Mouse (Mus musculus): ENCODE measurements around the gene Olfr39. TPM values are rescaled to one million over a fixed set of nuclear protein-coding genes. Genes with fewer than 3 reads are reported as not detected.
"Not testable (repeated sequence)": the region's sequence is repeated elsewhere in the genome, so short reads cannot be mapped to it uniquely, and the experiment has no call there.

Olfr39 gene
- polyA plus RNA-seq (2014; fragmentation: Nextera tagmentation; extraction: Ambion mirVana), result not detected in 2 replicates

GRCm38 (mm10) chr9:20282051-20282450 lies at the start of gene Olfr39:
Gene Olfr39, plus strand, starts transcription at chr9:20282351.
- H3K9ac ChIP-seq (ENCODE audit: low read depth, low read length), result no peak within 1 kb of the TSS
- no peak for ATAC-seq (ENCODE audit: low FRiP score, low TSS enrichment)
- no peak within 1 kb of the TSS for H3K27ac ChIP-seq (ENCODE audit: low read depth, low read length)
- 74% methylated on average over 1 of the region's 1 CpGs for WGBS
- no peaks in the 10 kb centered on the region for H3K9me3 ChIP-seq (ENCODE audit: control insufficient read depth, low read length)
- no peak within 1 kb of the TSS for H3K4me3 ChIP-seq (ENCODE audit: low read length)
- H3K4me2 ChIP-seq (replicated peaks; ENCODE audit: low read depth, low read length), result no peak within 1 kb of the TSS
- H3K4me1 ChIP-seq (ENCODE audit: control insufficient read depth, insufficient read depth, low read length), result no peaks in the 10 kb centered on the region
- no peaks in the 10 kb centered on the region for H3K27me3 ChIP-seq (ENCODE audit: control insufficient read depth, insufficient read depth, low read length)
- no peaks in the 10 kb centered on the region for H3K36me3 ChIP-seq (ENCODE audit: control insufficient read depth, insufficient read depth, low read length)

GRCm38 (mm10) chr9:20236819-20237218 lies 45.3 kb upstream of the Olfr39 start, which contains the start of gene Olfr872:
Gene Olfr872, plus strand, starts transcription at chr9:20237119.
- no peak within 1 kb of the TSS for H3K27ac ChIP-seq (ENCODE audit: low read depth, low read length)
- H3K36me3 ChIP-seq (ENCODE audit: control insufficient read depth, insufficient read depth, low read length), result no peaks in the 10 kb centered on the region
- no peak for ATAC-seq (ENCODE audit: low FRiP score, low TSS enrichment)
- no peak within 1 kb of the TSS for H3K4me3 ChIP-seq (ENCODE audit: low read length)
- H3K27me3 ChIP-seq (ENCODE audit: control insufficient read depth, insufficient read depth, low read length), result no peaks in the 10 kb centered on the region
- no peaks in the 10 kb centered on the region for H3K4me1 ChIP-seq (ENCODE audit: control insufficient read depth, insufficient read depth, low read length)
- H3K4me2 ChIP-seq (replicated peaks; ENCODE audit: low read depth, low read length), result no peak within 1 kb of the TSS
- no peak within 1 kb of the TSS for H3K9ac ChIP-seq (ENCODE audit: low read depth, low read length)
- H3K9me3 ChIP-seq (ENCODE audit: control insufficient read depth, low read length), result no peaks in the 10 kb centered on the region

DNA sequence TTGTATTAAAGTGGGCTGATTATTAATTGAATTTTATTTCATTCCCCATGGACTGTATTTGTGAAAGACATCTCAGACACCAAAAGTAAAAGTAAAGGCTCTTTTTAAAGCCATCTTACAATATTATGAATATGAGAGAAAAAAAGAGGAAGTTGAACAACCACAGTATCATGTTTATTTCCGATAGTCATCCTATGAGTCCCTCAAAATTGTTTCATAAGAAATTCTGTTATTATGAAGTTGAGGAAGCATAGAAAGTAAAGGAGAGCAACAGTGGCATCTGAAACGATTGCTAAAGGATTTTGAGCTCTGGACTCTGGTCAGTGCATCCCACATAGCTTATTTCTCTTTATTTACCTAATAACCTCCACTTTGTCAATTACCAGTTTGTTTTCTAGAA lies 44.8 kb upstream of the Olfr39 start:
- Histone ChIP-seq H3K36me3 (ENCODE audit: control insufficient read depth, insufficient read depth, low read length) (no peaks in the 10 kb centered on the region), H3K4me3 (ENCODE audit: low read length) (no peak overlapping the region), H3K9me3 (ENCODE audit: control insufficient read depth, low read length) (no peaks in the 10 kb centered on the region), H3K4me2 (replicated peaks; ENCODE audit: low read depth, low read length) (no peak overlapping the region), H3K4me1 (ENCODE audit: control insufficient read depth, insufficient read depth, low read length) (no peaks in the 10 kb centered on the region), H3K9ac (ENCODE audit: low read depth, low read length) (no peak overlapping the region), H3K27ac (ENCODE audit: low read depth, low read length) (no peak overlapping the region), H3K27me3 (ENCODE audit: control insufficient read depth, insufficient read depth, low read length) (no peaks in the 10 kb centered on the region)
- no peak for ATAC-seq (ENCODE audit: low FRiP score, low TSS enrichment)
- WGBS, result 77% methylated on average over 2 of the region's 2 CpGs

GRCm38 (mm10) chr9:20295562-20295961 lies 13.4 kb downstream of the Olfr39 start:
- not testable (repeated sequence) for H3K27ac ChIP-seq (ENCODE audit: low read depth, low read length); ATAC-seq (ENCODE audit: low FRiP score, low TSS enrichment); H3K4me1 ChIP-seq (ENCODE audit: control insufficient read depth, insufficient read depth, low read length); H3K4me2 ChIP-seq (replicated peaks; ENCODE audit: low read depth, low read length); H3K9me3 ChIP-seq (ENCODE audit: control insufficient read depth, low read length); H3K36me3 ChIP-seq (ENCODE audit: control insufficient read depth, insufficient read depth, low read length); H3K4me3 ChIP-seq (ENCODE audit: low read length); H3K9ac ChIP-seq (ENCODE audit: low read depth, low read length); H3K27me3 ChIP-seq (ENCODE audit: control insufficient read depth, insufficient read depth, low read length)
- WGBS, result 85% methylated on average over 5 of the region's 5 CpGs

DNA sequence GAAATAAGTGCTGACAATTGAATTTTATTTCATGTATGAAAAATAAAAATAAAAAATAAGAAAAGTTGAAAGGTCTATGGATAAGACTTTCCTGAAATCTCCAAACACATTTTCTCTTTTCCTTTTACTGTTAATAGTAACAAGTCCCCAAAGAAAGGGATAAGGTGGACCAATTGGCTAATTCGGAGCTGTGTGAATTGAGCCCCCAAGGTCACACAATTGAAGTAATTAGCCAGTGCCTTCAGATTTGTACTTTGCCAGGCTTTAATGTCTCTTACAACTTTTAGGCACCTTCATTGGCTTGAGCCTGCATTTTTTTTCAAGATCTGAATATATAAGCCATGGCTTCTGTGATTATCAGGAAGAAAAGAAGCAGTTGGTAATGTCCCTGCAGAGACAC lies 16.1 kb downstream of the Olfr39 start, which contains the start of gene Olfr873:
Gene Olfr873 (plus strand): TSS at position 301 of the 400 bp plus-strand sequence.
- Histone ChIP-seq H3K4me1 (ENCODE audit: control insufficient read depth, insufficient read depth, low read length) (no peaks in the 10 kb centered on the region), H3K36me3 (ENCODE audit: control insufficient read depth, insufficient read depth, low read length) (no peaks in the 10 kb centered on the region), H3K9ac (ENCODE audit: low read depth, low read length) (no peak within 1 kb of the TSS), H3K4me3 (ENCODE audit: low read length) (no peak within 1 kb of the TSS), H3K27me3 (ENCODE audit: control insufficient read depth, insufficient read depth, low read length) (no peaks in the 10 kb centered on the region), H3K9me3 (ENCODE audit: control insufficient read depth, low read length) (no peaks in the 10 kb centered on the region), H3K4me2 (replicated peaks; ENCODE audit: low read depth, low read length) (no peak within 1 kb of the TSS), H3K27ac (ENCODE audit: low read depth, low read length) (no peak within 1 kb of the TSS)
- ATAC-seq (ENCODE audit: low FRiP score, low TSS enrichment), result no peak
- WGBS, result 79% methylated on average over 1 of the region's 1 CpGs

- no peaks in the 10 kb centered on the region for H3K27me3 ChIP-seq (ENCODE audit: control insufficient read depth, insufficient read depth, low read length)
- no peaks in the 10 kb centered on the region for H3K4me1 ChIP-seq (ENCODE audit: control insufficient read depth, insufficient read depth, low read length)
- H3K36me3 ChIP-seq (ENCODE audit: control insufficient read depth, insufficient read depth, low read length), result no peaks in the 10 kb centered on the region
- ATAC-seq (ENCODE audit: low FRiP score, low TSS enrichment), result no peak
- no peak within 1 kb of the TSS for H3K4me2 ChIP-seq (replicated peaks; ENCODE audit: low read depth, low read length)
- no peaks in the 10 kb centered on the region for H3K9me3 ChIP-seq (ENCODE audit: control insufficient read depth, low read length)
- no peak within 1 kb of the TSS for H3K9ac ChIP-seq (ENCODE audit: low read depth, low read length)
- H3K4me3 ChIP-seq (ENCODE audit: low read length), result no peak within 1 kb of the TSS
- no peak within 1 kb of the TSS for H3K27ac ChIP-seq (ENCODE audit: low read depth, low read length)
Observed at GRCm38 (mm10) chr9:20335994-20336393, 53.8 kb downstream of the Olfr39 start, which contains the start of gene Olfr18. Gene Olfr18, minus strand, starts transcription at chr9:20336094.

Other genes with a start within 250 kb of the Olfr39 start
- not detected in 2 replicates for gene Olfr867, start 224.8 kb upstream of the Olfr39 start, polyA plus RNA-seq (2014; fragmentation: Nextera tagmentation; extraction: Ambion mirVana)
- not detected in 2 replicates for gene Olfr868, start 183.7 kb upstream of the Olfr39 start, polyA plus RNA-seq (2014; fragmentation: Nextera tagmentation; extraction: Ambion mirVana)
- not detected in 2 replicates for gene Olfr869, start 153.3 kb upstream of the Olfr39 start, polyA plus RNA-seq (2014; fragmentation: Nextera tagmentation; extraction: Ambion mirVana)
- gene Olfr870, start 108.3 kb upstream of the Olfr39 start, polyA plus RNA-seq (2014; fragmentation: Nextera tagmentation; extraction: Ambion mirVana), result not detected in 2 replicates
- gene Olfr871, start 70.1 kb upstream of the Olfr39 start, polyA plus RNA-seq (2014; fragmentation: Nextera tagmentation; extraction: Ambion mirVana), result not detected in 2 replicates
- gene Olfr872, start 45.2 kb upstream of the Olfr39 start, polyA plus RNA-seq (2014; fragmentation: Nextera tagmentation; extraction: Ambion mirVana), result not detected in 2 replicates
- gene Olfr873, start 16.2 kb downstream of the Olfr39 start, polyA plus RNA-seq (2014; fragmentation: Nextera tagmentation; extraction: Ambion mirVana), result not detected in 2 replicates
- gene Olfr18, start 53.7 kb downstream of the Olfr39 start, polyA plus RNA-seq (2014; fragmentation: Nextera tagmentation; extraction: Ambion mirVana), result not detected in 2 replicates
- 38.2 and 43.5 TPM in 2 replicates for gene Zfp560, start 102.8 kb downstream of the Olfr39 start, polyA plus RNA-seq (2014; fragmentation: Nextera tagmentation; extraction: Ambion mirVana)
- 15.7 and 36.5 TPM in 2 replicates for gene Zfp26, start 177.8 kb downstream of the Olfr39 start, polyA plus RNA-seq (2014; fragmentation: Nextera tagmentation; extraction: Ambion mirVana)
- gene Zfp426, start 210.4 kb downstream of the Olfr39 start, polyA plus RNA-seq (2014; fragmentation: Nextera tagmentation; extraction: Ambion mirVana), result 12.8 and 22.6 TPM in 2 replicates
- 80.5 and 96.4 TPM in 2 replicates for gene Zfp266, start 239.1 kb downstream of the Olfr39 start, polyA plus RNA-seq (2014; fragmentation: Nextera tagmentation; extraction: Ambion mirVana)